Mouse (Mus musculus): Measurements from ENCODE around the gene Prkch. TPM values are rescaled to one million over a fixed set of nuclear protein-coding genes. Genes with fewer than 3 reads are reported as not detected.
A peak's percentile ranks its signal among the peaks of the same experiment; 100 is the strongest.

The Prkch gene
- polyA plus RNA-seq, 1 experiment from 2014 or later: 4.0 TPM

GRCm38 (mm10) chr12:73698436-73698835 lies 113.8 kb downstream of the Prkch start:
- no peaks in the 10 kb centered on the region for H3K4me1 ChIP-seq

DNA sequence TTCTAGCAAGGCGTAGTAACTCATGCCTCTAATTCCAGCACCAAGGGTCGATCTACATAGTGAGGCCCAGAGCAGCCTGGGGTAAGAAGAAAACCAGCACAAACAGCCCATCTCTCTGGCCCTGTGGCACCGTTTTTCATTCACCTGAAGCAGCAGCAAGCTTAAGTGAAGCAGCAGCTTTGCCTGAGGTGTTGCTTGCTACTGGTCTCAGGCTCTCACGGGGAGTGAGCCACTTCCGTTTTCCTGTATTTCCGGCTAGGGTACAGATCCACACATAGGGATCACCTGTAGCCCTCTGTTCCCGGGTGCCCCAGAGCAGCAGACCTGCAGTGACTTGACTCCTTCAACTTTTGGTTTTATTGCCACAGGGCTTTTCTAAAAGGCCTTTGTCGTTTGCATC lies 114.2 kb downstream of the Prkch start:
- Histone ChIP-seq H3K27me3 (ENCODE audit: low read depth, poor library complexity, severe bottlenecking) (no peaks in the 10 kb centered on the region), H3K27ac (replicated peaks) (no peak overlapping the region), H3K36me3 (no peaks in the 10 kb centered on the region), H3K4me1 (no peaks in the 10 kb centered on the region), H3K9me3 (replicated peaks) (no peaks in the 10 kb centered on the region), H3K4me3 (no peak overlapping the region)
- WGBS: 83% methylated on average over 8 of the region's 8 CpGs
- DNase-seq (ENCODE audit: low spot score): no peak

More at GRCm38 (mm10) chr12:73698436-73698835, 113.8 kb downstream of the Prkch start:
- Histone ChIP-seq H3K36me3 (no peaks in the 10 kb centered on the region), H3K4me3 (no peak overlapping the region), H3K27me3 (ENCODE audit: low read depth, poor library complexity, severe bottlenecking) (no peaks in the 10 kb centered on the region), H3K9me3 (replicated peaks) (no peaks in the 10 kb centered on the region), H3K27ac (replicated peaks) (no peak overlapping the region)
- no peak for DNase-seq (ENCODE audit: low spot score)
- 84% methylated on average over 5 of the region's 5 CpGs for WGBS

- no peak overlapping the region for H3K27ac ChIP-seq (replicated peaks)
- no peaks in the 10 kb centered on the region for H3K27me3 ChIP-seq (ENCODE audit: low read depth, poor library complexity, severe bottlenecking)
- DNase-seq (ENCODE audit: low spot score): no peak
- H3K4me1 ChIP-seq: no peaks in the 10 kb centered on the region
- H3K4me3 ChIP-seq: no peak overlapping the region
- no peaks in the 10 kb centered on the region for H3K36me3 ChIP-seq
- no peaks in the 10 kb centered on the region for H3K9me3 ChIP-seq (replicated peaks)
- WGBS: 90% methylated on average over 17 of the region's 17 CpGs
Measured at GRCm38 (mm10) chr12:73699471-73700186, 115.0 kb downstream of the Prkch start.

DNA sequence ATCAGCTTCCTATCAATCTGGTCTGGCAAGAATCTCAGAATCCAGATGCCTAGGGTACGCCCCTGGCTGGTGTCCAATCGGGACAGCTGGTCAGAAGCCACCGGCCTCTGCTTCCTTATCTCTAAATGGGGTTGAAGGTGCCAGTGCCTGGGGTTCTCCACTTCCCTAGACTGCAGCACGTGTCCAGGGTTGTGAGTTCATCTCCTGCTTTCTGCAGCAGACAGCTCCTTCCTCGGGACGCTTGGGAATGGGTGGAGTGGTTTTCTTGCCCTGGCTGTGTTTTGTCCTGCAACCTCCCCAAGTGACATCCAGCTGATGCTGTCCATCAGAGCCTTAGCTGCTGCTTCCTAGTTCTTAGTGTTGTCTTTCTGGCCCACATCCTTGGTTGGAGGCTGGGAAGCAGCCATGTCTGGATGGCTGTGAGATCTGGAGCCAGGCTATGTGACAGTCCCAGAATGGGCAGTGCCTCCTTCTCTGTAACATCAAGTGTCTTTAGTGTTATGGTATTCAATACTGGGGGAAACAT lies 116.0 kb downstream of the Prkch start:
- no peaks in the 10 kb centered on the region for H3K36me3 ChIP-seq
- H3K27ac ChIP-seq (replicated peaks): no peak overlapping the region
- H3K4me3 ChIP-seq: no peak overlapping the region
- 81% methylated on average over 6 of the region's 6 CpGs for WGBS
- H3K27me3 ChIP-seq (ENCODE audit: low read depth, poor library complexity, severe bottlenecking): no peaks in the 10 kb centered on the region
- H3K4me1 ChIP-seq: no peaks in the 10 kb centered on the region
- DNase-seq (ENCODE audit: low spot score): no peak
- no peaks in the 10 kb centered on the region for H3K9me3 ChIP-seq (replicated peaks)

DNA sequence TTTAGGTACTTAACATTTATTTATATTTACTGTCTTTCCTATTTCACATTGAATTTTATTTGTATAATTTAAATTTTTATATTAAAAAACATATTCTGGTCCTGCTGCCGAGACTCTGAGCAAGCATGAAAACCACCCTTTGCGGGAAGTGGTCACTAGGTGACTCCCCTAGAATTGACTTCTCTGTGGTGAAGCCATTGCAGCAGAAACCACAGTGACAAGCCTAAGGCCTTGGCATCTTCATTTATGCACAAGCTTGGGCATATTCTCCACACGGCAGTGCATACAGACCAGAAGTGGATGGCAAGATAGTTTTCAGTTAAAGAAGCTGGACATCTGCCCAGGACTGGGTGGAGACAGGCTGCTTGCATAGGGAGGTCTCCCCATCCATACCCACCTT lies 117.4 kb downstream of the Prkch start:
- no peaks in the 10 kb centered on the region for H3K4me1 ChIP-seq
- DNase-seq (ENCODE audit: low spot score): no peak
- H3K27me3 ChIP-seq (ENCODE audit: low read depth, poor library complexity, severe bottlenecking): no peaks in the 10 kb centered on the region
- whole genome bisulfite sequencing: 91% methylated on average over 3 of the region's 3 CpGs
- H3K4me3 ChIP-seq: no peak overlapping the region
- no peaks in the 10 kb centered on the region for H3K36me3 ChIP-seq
- no peaks in the 10 kb centered on the region for H3K9me3 ChIP-seq (replicated peaks)
- H3K27ac ChIP-seq (replicated peaks): no peak overlapping the region

GRCm38 (mm10) chr12:73704382-73704781 lies 119.8 kb downstream of the Prkch start:
- Histone ChIP-seq H3K4me1 (peaks cover 10% of the 10 kb centered on the region), H3K4me3 (no peak overlapping the region), H3K36me3 (no peaks in the 10 kb centered on the region), H3K9me3 (replicated peaks) (no peaks in the 10 kb centered on the region), H3K27me3 (ENCODE audit: low read depth, poor library complexity, severe bottlenecking) (no peaks in the 10 kb centered on the region), H3K27ac (replicated peaks) (no peak overlapping the region)
- 83% methylated on average over 3 of the region's 3 CpGs for WGBS
- DNase-seq (ENCODE audit: low spot score): no peak

GRCm38 (mm10) chr12:73705097-73705690 lies 120.6 kb downstream of the Prkch start:
- Histone ChIP-seq H3K9me3 (replicated peaks) (no peaks in the 10 kb centered on the region), H3K4me3 (no peak overlapping the region), H3K4me1 (peaks cover 10% of the 10 kb centered on the region), H3K27ac (replicated peaks) (no peak overlapping the region), H3K36me3 (no peaks in the 10 kb centered on the region), H3K27me3 (ENCODE audit: low read depth, poor library complexity, severe bottlenecking) (no peaks in the 10 kb centered on the region; the same call in 1 of the 2 replicates)
- 51% methylated on average over 7 of the region's 7 CpGs for WGBS
- peak; percentile 31 for DNase-seq (ENCODE audit: low spot score)

- Histone ChIP-seq H3K27ac (replicated peaks) (peak overlapping the region; percentile 55; the same call in 1 of the 2 replicates), H3K4me3 (no peak overlapping the region), H3K4me1 (peaks cover 16% of the 10 kb centered on the region), H3K9me3 (replicated peaks) (no peaks in the 10 kb centered on the region), H3K27me3 (ENCODE audit: low read depth, poor library complexity, severe bottlenecking) (peaks cover 4% of the 10 kb centered on the region; the same call in 1 of the 2 replicates), H3K36me3 (no peaks in the 10 kb centered on the region)
- DNase-seq (ENCODE audit: low spot score): no peak
- WGBS: 63% methylated on average over 5 of the region's 5 CpGs
Measured at GRCm38 (mm10) chr12:73708498-73708897, 123.9 kb downstream of the Prkch start.

DNA sequence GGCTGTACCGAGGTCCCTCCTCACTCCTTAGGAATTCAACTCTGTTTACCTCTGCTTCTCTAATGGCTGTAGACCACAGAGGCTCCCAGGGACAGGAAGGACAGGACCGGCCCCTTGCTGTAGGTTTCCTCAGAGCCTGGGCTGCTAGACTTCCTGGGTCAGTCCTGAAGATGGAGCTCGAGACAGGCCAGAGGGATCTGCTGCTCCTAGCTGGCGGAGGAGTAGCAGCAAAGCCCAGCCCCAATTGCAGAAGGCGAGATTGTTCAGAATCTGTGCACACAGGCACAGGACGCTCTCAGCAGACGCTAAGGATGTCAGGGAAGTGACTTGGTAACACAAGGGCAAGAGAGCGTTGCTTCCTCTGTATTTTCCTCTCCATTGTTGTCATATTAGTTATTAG lies 124.3 kb downstream of the Prkch start:
- Histone ChIP-seq H3K9me3 (replicated peaks) (no peaks in the 10 kb centered on the region), H3K36me3 (no peaks in the 10 kb centered on the region), H3K4me1 (peaks cover 16% of the 10 kb centered on the region), H3K27me3 (ENCODE audit: low read depth, poor library complexity, severe bottlenecking) (peaks cover 4% of the 10 kb centered on the region; the same call in 1 of the 2 replicates), H3K4me3 (no peak overlapping the region), H3K27ac (replicated peaks) (peak overlapping the region; percentile 55; the same call in 1 of the 2 replicates)
- peak; percentile 50 for DNase-seq (ENCODE audit: low spot score)
- 37% methylated on average over 8 of the region's 8 CpGs for WGBS

GRCm38 (mm10) chr12:73710846-73711245 lies 126.2 kb downstream of the Prkch start:
- H3K9me3 ChIP-seq (replicated peaks): no peaks in the 10 kb centered on the region
- no peaks in the 10 kb centered on the region for H3K36me3 ChIP-seq
- DNase-seq (ENCODE audit: low spot score): no peak
- peaks cover 16% of the 10 kb centered on the region for H3K4me1 ChIP-seq
- peaks cover 4% of the 10 kb centered on the region; the same call in 1 of the 2 replicates for H3K27me3 ChIP-seq (ENCODE audit: low read depth, poor library complexity, severe bottlenecking)
- no peak overlapping the region for H3K4me3 ChIP-seq
- WGBS: 87% methylated on average over 5 of the region's 5 CpGs
- no peak overlapping the region for H3K27ac ChIP-seq (replicated peaks)

- peaks cover 16% of the 10 kb centered on the region for H3K4me1 ChIP-seq
- no peaks in the 10 kb centered on the region for H3K36me3 ChIP-seq
- H3K27me3 ChIP-seq (ENCODE audit: low read depth, poor library complexity, severe bottlenecking): peaks cover 4% of the 10 kb centered on the region; the same call in 1 of the 2 replicates
- WGBS: 43% methylated on average over 6 of the region's 6 CpGs
- no peak for DNase-seq (ENCODE audit: low spot score)
- no peak overlapping the region for H3K4me3 ChIP-seq
- no peak overlapping the region for H3K27ac ChIP-seq (replicated peaks)
- no peaks in the 10 kb centered on the region for H3K9me3 ChIP-seq (replicated peaks)
Measured at GRCm38 (mm10) chr12:73712122-73712521, 127.5 kb downstream of the Prkch start.

DNA sequence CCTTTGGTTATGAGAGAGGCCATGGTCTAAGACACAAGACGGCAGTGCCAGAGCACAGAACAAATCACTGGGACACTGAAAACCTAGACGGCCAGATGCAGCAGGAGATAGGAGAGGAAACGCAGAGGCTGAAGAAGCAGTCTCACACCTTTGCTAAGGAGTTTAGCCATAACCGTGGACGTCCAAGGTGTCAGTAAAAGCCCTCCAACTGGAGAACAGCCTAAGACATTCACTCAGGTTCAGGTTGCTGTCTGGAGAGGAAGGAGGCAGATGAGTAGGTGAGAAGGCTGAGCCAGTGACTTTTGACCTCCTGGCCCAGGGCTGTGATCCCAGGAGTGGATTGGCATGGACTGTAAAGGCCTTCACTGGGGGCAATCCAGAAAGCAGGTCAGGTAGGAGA lies 130.0 kb downstream of the Prkch start:
- 88% methylated on average over 5 of the region's 5 CpGs for WGBS
- H3K4me1 ChIP-seq: peaks cover 6% of the 10 kb centered on the region; the same call in 1 of the 2 replicates
- DNase-seq (ENCODE audit: low spot score): no peak

DNA sequence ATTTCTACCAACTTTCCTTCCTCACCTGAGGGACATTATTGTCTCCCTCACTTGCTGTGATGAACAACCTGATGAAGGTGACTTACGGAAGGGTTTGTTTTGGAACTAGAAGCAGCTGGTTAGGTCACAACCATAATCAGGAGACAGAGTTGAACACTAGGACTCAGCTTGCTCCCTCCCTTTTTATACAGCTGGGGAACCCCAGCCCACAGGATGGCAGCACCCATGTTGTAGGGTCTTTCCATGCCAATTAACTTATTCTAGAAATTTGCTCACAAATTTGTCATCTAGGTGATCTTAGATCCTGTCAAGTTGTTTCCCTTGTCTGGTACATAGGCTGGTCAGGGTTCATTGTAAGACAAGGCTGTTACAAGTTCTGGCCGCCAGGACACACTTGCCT lies 130.7 kb downstream of the Prkch start:
- H3K27me3 ChIP-seq (ENCODE audit: low read depth, poor library complexity, severe bottlenecking): 0 out of 2 replicates have a peak, but pooled peaks cover 4% of the 10 kb centered on the region
- no peak overlapping the region for H3K4me3 ChIP-seq
- DNase-seq (ENCODE audit: low spot score): no peak
- peaks cover 6% of the 10 kb centered on the region; the same call in 1 of the 2 replicates for H3K4me1 ChIP-seq
- no peaks in the 10 kb centered on the region for H3K9me3 ChIP-seq (replicated peaks)
- H3K27ac ChIP-seq (replicated peaks): no peak overlapping the region
- 94% methylated on average over 2 of the region's 2 CpGs for WGBS
- H3K36me3 ChIP-seq: no peaks in the 10 kb centered on the region

More for the DNA sequence above, 130.0 kb downstream of the Prkch start:
- Histone ChIP-seq H3K27ac (replicated peaks) (no peak overlapping the region), H3K9me3 (replicated peaks) (no peaks in the 10 kb centered on the region), H3K27me3 (ENCODE audit: low read depth, poor library complexity, severe bottlenecking) (peaks cover 4% of the 10 kb centered on the region; the same call in 1 of the 2 replicates), H3K4me3 (no peak overlapping the region), H3K36me3 (no peaks in the 10 kb centered on the region)

All from midbrain, embryonic 10.5 days (tissue).